Mouse (Mus musculus) CD4-positive naive resting alpha-beta T cell, adult 57 days (primary cell): ENCODE measurements around the gene Zdhhc6. TPM values are rescaled to one million over a fixed set of nuclear protein-coding genes. Genes with fewer than 3 reads are reported as not detected.

Experiments
- total RNA-seq: library from RNA; stranded (reverse); gene quantifications from one replicate; pipeline ENCODE4 v1.2.4, GENCODE M21; 2023

The Zdhhc6 gene
- total RNA-seq = 27.7 TPM

DNA sequence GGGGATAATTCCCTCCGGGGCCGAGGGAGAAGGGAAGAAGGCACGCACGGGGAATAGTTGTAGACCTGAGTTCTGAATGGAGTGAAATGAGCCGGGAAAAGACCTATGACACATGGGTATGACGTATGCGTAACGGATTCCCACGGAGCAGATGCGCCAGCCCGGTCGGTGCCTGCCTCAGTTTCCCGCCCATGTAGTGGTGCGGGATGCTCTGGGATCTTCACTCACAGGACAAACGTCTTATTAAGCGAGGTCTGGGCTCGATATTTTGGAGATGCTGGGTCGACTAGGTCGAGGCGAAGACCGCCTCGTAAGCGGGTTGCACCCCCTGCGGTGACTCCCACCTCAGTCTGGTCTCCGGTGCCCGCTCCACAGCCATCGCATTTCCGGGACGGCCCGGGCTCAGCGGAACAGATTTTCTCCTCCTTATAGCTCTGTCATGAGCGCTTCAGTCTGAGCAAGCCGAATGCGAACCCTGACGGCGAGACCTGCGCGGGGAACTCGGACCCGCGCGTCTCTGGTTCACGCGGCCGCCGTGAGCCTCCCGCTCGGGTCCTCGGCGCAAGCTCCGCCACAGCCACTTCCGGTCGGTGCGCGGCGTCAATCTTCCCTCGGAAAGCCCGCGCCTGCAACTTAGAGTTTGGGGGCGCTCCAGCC lies at the start of gene Zdhhc6:
Zdhhc6 (minus strand) TSS at position 581 of the 657 bp plus-strand sequence.

GRCm38 (mm10) chr19:55316109-55316714 lies 380 bp upstream of the Zdhhc6 start, which contains the start of gene Vti1a:
Gene Vti1a (plus strand): TSS chr19:55316295.

GRCm38 (mm10) chr19:55251383-55252124 lies 64.3 kb downstream of the Zdhhc6 start, which contains the start of gene Acsl5:
Gene Acsl5 (plus strand): TSS chr19:55251938.

GRCm38 (mm10) chr19:55241186-55241645 lies 74.6 kb downstream of the Zdhhc6 start, which contains the start of gene Gucy2g:
Gene Gucy2g (minus strand): TSS chr19:55241236.

Other genes with a start within 250 kb of the Zdhhc6 start
- gene Gpam, start 188.8 kb downstream of the Zdhhc6 start, total RNA-seq = 6.4 TPM
- not detected for gene Tectb, start 135.3 kb downstream of the Zdhhc6 start, total RNA-seq
- gene Gucy2g, start 74.8 kb downstream of the Zdhhc6 start, total RNA-seq = not detected
- 34.3 TPM for gene Acsl5, start 64.1 kb downstream of the Zdhhc6 start, total RNA-seq
- gene Vti1a, start 263 bp upstream of the Zdhhc6 start, total RNA-seq = 48.2 TPM